10 mouse cellular contexts compared by ENCODE assay signal in genomic region chr1:167754636-167755522, GRCm38 (mm10).
A peak's percentile ranks its signal among the peaks of the same experiment; 100 is the strongest.
DNase-seq lines count a peak whose midpoint lies in the region; ATAC-seq lines count a peak whose summit lies in the region.
"Had no signal": no experiment of that assay in that cellular context is flagged by ENCODE, and none has a peak within 500 bp of the region (broad histone marks: within the 10 kb centered on the region; RNA-seq: fewer than 3 reads in every experiment).

No protein-coding gene starts in this region.

- H3K27me3 ChIP-seq in forebrain, embryonic 15.5 days, result no peaks in the 10 kb centered on the region
- peaks cover 65% of the 10 kb centered on the region for H3K27me3 ChIP-seq in forebrain, embryonic 10.5 days (ENCODE audit: poor library complexity, severe bottlenecking)
- H3K27me3 ChIP-seq in lung, embryonic 16.5 days (ENCODE audit: control insufficient read depth, insufficient read depth, low read depth, low read length), result no peaks in the 10 kb centered on the region
- H3K27me3 ChIP-seq in embryonic facial prominence, embryonic 14.5 days (replicated peaks; ENCODE audit: control insufficient read depth, insufficient read depth, low read length), result no peaks in the 10 kb centered on the region
- 0 out of 2 replicates have a peak, but pooled peaks cover 3% of the 10 kb centered on the region for H3K27me3 ChIP-seq in neural tube, embryonic 14.5 days (ENCODE audit: control insufficient read depth, insufficient read depth, low read length)

- H3K4me2 ChIP-seq in forebrain, embryonic 15.5 days (replicated peaks), result no peak overlapping the region
- peak overlapping the region; percentile 15; the same call in 1 of the 2 replicates for H3K4me2 ChIP-seq in lung, embryonic 16.5 days (ENCODE audit: low read depth, low read length)
- no peak overlapping the region for H3K4me2 ChIP-seq in embryonic facial prominence, embryonic 14.5 days (ENCODE audit: low read depth, low read length)
- no peak overlapping the region for H3K4me2 ChIP-seq in neural tube, embryonic 14.5 days (ENCODE audit: low read depth, low read length)

- DNase-seq in forebrain, embryonic 10.5 days (ENCODE audit: extremely low spot score, low spot score), result no peak
- DNase-seq in lung, postnatal 36 days, result no peak
- DNase-seq in embryonic facial prominence, embryonic 14.5 days (ENCODE audit: low spot score), result peak; percentile 59
- no peak for DNase-seq in heart, postnatal 10 days
- DNase-seq in spleen, adult 12 weeks (ENCODE audit: low spot score), result no peak
- DNase-seq: cerebellum, adult 2 months; thymus, adult 2 months had no signal

- no peak overlapping the region for H3K4me3 ChIP-seq in forebrain, embryonic 15.5 days
- no peak overlapping the region for H3K4me3 ChIP-seq in forebrain, embryonic 10.5 days
- H3K4me3 ChIP-seq in lung, embryonic 16.5 days (ENCODE audit: low read length), result no peak overlapping the region
- H3K4me3 ChIP-seq in embryonic facial prominence, embryonic 14.5 days (ENCODE audit: low read depth, low read length), result no peak overlapping the region
- H3K4me3 ChIP-seq in neural tube, embryonic 14.5 days (ENCODE audit: low read depth, low read length), result no peak overlapping the region

- H3K9me3 ChIP-seq in forebrain, embryonic 15.5 days, result no peaks in the 10 kb centered on the region
- H3K9me3 ChIP-seq in forebrain, embryonic 10.5 days, result no peaks in the 10 kb centered on the region
- H3K9me3 ChIP-seq in lung, embryonic 16.5 days (ENCODE audit: control insufficient read depth, low read length), result no peaks in the 10 kb centered on the region
- H3K9me3 ChIP-seq in embryonic facial prominence, embryonic 14.5 days (ENCODE audit: control insufficient read depth, low read length), result no peaks in the 10 kb centered on the region
- H3K9me3 ChIP-seq in neural tube, embryonic 14.5 days (ENCODE audit: control insufficient read depth, low read length), result no peaks in the 10 kb centered on the region

- H3K36me3 ChIP-seq in forebrain, embryonic 15.5 days, result no peaks in the 10 kb centered on the region
- no peaks in the 10 kb centered on the region for H3K36me3 ChIP-seq in forebrain, embryonic 10.5 days (replicated peaks)
- no peaks in the 10 kb centered on the region for H3K36me3 ChIP-seq in lung, embryonic 16.5 days (ENCODE audit: control insufficient read depth, insufficient read depth, low read length)
- H3K36me3 ChIP-seq in embryonic facial prominence, embryonic 14.5 days (ENCODE audit: control insufficient read depth, insufficient read depth, low read length), result no peaks in the 10 kb centered on the region
- no peaks in the 10 kb centered on the region for H3K36me3 ChIP-seq in neural tube, embryonic 14.5 days (ENCODE audit: control insufficient read depth, insufficient read depth, low read length)

- 0 out of 2 replicates have a peak, but pooled peaks have one; percentile 43 for ATAC-seq in forebrain, embryonic 15.5 days (replicated peaks)
- ATAC-seq in lung, embryonic 16.5 days (ENCODE audit: low read depth), result peak; percentile 10; the same call in 1 of the 2 replicates
- peak; percentile 75; the same call in 1 of the 2 replicates for ATAC-seq in embryonic facial prominence, embryonic 14.5 days (ENCODE audit: low read depth)
- peak; percentile 42; the same call in 1 of the 2 replicates for ATAC-seq in neural tube, embryonic 14.5 days (ENCODE audit: low read depth)

- H3K27ac ChIP-seq in forebrain, embryonic 15.5 days (replicated peaks), result no peak overlapping the region
- no peak overlapping the region for H3K27ac ChIP-seq in forebrain, embryonic 10.5 days
- no peak overlapping the region for H3K27ac ChIP-seq in lung, embryonic 16.5 days (ENCODE audit: low read length)
- H3K27ac ChIP-seq in embryonic facial prominence, embryonic 14.5 days (replicated peaks; ENCODE audit: low read depth, low read length), result no peak overlapping the region
- no peak overlapping the region for H3K27ac ChIP-seq in neural tube, embryonic 14.5 days (ENCODE audit: low read depth, low read length)

- H3K4me1 ChIP-seq in forebrain, embryonic 15.5 days, result 0 out of 2 replicates have a peak, but pooled peaks cover 15% of the 10 kb centered on the region
- H3K4me1 ChIP-seq in forebrain, embryonic 10.5 days, result peaks cover 35% of the 10 kb centered on the region
- no peaks in the 10 kb centered on the region for H3K4me1 ChIP-seq in lung, embryonic 16.5 days (replicated peaks; ENCODE audit: control insufficient read depth, insufficient read depth, low read length)
- H3K4me1 ChIP-seq in embryonic facial prominence, embryonic 14.5 days (ENCODE audit: control insufficient read depth, insufficient read depth, low read length), result peaks cover 8% of the 10 kb centered on the region; the same call in 1 of the 2 replicates
- peaks cover 22% of the 10 kb centered on the region for H3K4me1 ChIP-seq in neural tube, embryonic 14.5 days (ENCODE audit: control insufficient read depth, insufficient read depth, low read length)

- no peak overlapping the region for H3K9ac ChIP-seq in forebrain, embryonic 15.5 days (replicated peaks)
- no peak overlapping the region for H3K9ac ChIP-seq in lung, embryonic 16.5 days (ENCODE audit: low read length)
- H3K9ac ChIP-seq in embryonic facial prominence, embryonic 14.5 days (ENCODE audit: low read depth, low read length), result no peak overlapping the region
- H3K9ac ChIP-seq in neural tube, embryonic 14.5 days (replicated peaks; ENCODE audit: low read depth, low read length), result no peak overlapping the region

- intact Hi-C loops in heart, postnatal 10 days (cut with DNase I), result no loop called here

- 17% methylated on average over 14 of the region's 14 CpGs for WGBS in forebrain, embryonic 15.5 days
- 29% methylated on average over 14 of the region's 14 CpGs for WGBS in forebrain, embryonic 10.5 days
- 9% methylated on average over 14 of the region's 14 CpGs for WGBS in lung, embryonic 16.5 days
- 22% methylated on average over 14 of the region's 14 CpGs for WGBS in embryonic facial prominence, embryonic 14.5 days
- 6% methylated on average over 14 of the region's 14 CpGs for WGBS in neural tube, embryonic 14.5 days

Comparison
In these comparisons a context has a peak if more than half of its experiments do, and no peak if none do; other contexts are left out.
1. ATAC-seq: peak in every context shown above with its lines; median percentile 75 in embryonic facial prominence, embryonic 14.5 days; 43 in forebrain, embryonic 15.5 days; 42 in neural tube, embryonic 14.5 days; 10 in lung, embryonic 16.5 days.